Mouse (Mus musculus): Measurements from ENCODE around the gene Tspan5.

- no peak for TF ChIP-seq TAL1 (IDR thresholded peaks at IDR 0.05; ENCODE audit: low read length)
- TF ChIP-seq GATA1 (IDR thresholded peaks at IDR 0.05; ENCODE audit: low read length) = no peak
Observed at GRCm38 (mm10) chr3:138845820-138846219, 103.8 kb downstream of the Tspan5 start.
